In the genomic region with DNA sequence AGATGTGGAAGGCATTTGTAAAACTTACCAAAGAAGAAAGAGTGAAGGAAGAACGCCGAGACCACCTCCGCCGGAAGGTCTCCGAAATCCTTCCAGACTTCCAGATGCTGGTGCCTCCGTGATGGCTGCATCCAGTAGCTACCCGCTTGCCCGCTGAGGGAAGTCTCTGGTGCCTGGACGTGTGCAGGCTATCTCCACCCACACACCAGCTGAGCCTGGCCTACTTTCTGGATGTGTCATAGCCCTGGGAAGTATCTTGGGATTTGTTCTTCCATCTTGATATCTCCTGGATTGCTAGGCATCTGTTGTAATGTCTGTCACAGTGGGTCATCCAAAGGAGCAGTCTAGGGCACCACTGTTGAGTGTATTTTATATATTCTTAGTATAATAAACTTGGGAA, we compare ENCODE assay signal across 19 mouse cellular contexts.
"Had no signal": no experiment of that assay in that cellular context is flagged by ENCODE, and none has a peak within 500 bp of the region (broad histone marks: within the 10 kb centered on the region; RNA-seq: fewer than 3 reads in every experiment).

No protein-coding gene starts in this region.

- H3K27ac ChIP-seq: kidney, postnatal 0 days; limb, embryonic 10.5 days; limb, embryonic 13.5 days; liver, embryonic 12.5 days; liver, embryonic 15.5 days; lung, embryonic 15.5 days; midbrain, embryonic 10.5 days; midbrain, embryonic 13.5 days; neural tube, embryonic 13.5 days had no signal

- ATAC-seq: liver, embryonic 12.5 days; midbrain, embryonic 13.5 days; midbrain, embryonic 16.5 days had no signal

- DNase-seq: kidney, adult 2 months; liver; lung, adult 18-20 months; lung, postnatal 10 days; lung, postnatal 36 days; thymus, adult 18-20 months; thymus, postnatal 36 days had no signal

- H3K4me3 ChIP-seq: limb, embryonic 10.5 days; limb, embryonic 13.5 days; liver, embryonic 12.5 days; liver, embryonic 15.5 days; lung, embryonic 15.5 days; megakaryocyte, embryonic 14.5 days; midbrain, embryonic 10.5 days; midbrain, embryonic 13.5 days; myocyte; neural tube, embryonic 13.5 days had no signal
